Mouse (Mus musculus) forebrain, postnatal 0 days (tissue): ENCODE results near the gene Atg4b. TPM values are rescaled to one million over a fixed set of nuclear protein-coding genes. Genes with fewer than 3 reads are reported as not detected.
"Not testable (repeated sequence)": the region's sequence is repeated elsewhere in the genome, so short reads cannot be mapped to it uniquely, and the experiment has no call there.

Source experiments
- ATAC-seq: fragments of 200-750 bp; cut with Nextera tagmentation; 2 replicates; pipeline ENCODE4 v1.8.0; 2017; ENCODE audit warnings: mild to moderate bottlenecking, moderate library complexity
- DNase-seq: peaks from one replicate; pipeline ENCODE4 v3.0.0-alpha.2; 2015
- H3K27ac ChIP-seq: fragments of 300-500 bp; sonication (generic); 2 replicates; pipeline ENCODE4 v1.5.1; 2014; ENCODE audit warnings: low read depth, mild to moderate bottlenecking, antibody characterized with exemption, low read length, moderate library complexity, mixed read lengths
- H3K27me3 ChIP-seq: fragments of 300-500 bp; sonication (generic); 2 replicates; pipeline ENCODE4 v1.6.1; 2014; ENCODE audit warnings: mild to moderate bottlenecking, low read length, mixed read lengths; ENCODE audit not compliant: insufficient read depth
- H3K36me3 ChIP-seq: fragments of 300-500 bp; sonication (generic); 2 replicates; pipeline ENCODE4 v1.6.1; 2014; ENCODE audit warnings: mild to moderate bottlenecking, moderate library complexity; ENCODE audit not compliant: insufficient read depth
- H3K4me1 ChIP-seq: fragments of 300-500 bp; sonication (generic); 2 replicates; pipeline ENCODE4 v1.6.1; 2014; ENCODE audit warnings: antibody characterized with exemption; ENCODE audit not compliant: insufficient read depth
- H3K4me2 ChIP-seq: fragments of 300-500 bp; sonication (generic); 2 replicates; pipeline ENCODE4 v1.6.1; 2014; ENCODE audit warnings: low read depth, mild to moderate bottlenecking, moderate library complexity
- H3K4me3 ChIP-seq: fragments of 300-500 bp; sonication (generic); 2 replicates; pipeline ENCODE4 v1.5.1; 2014; ENCODE audit warnings: low read depth, low read length, mixed read lengths
- H3K9ac ChIP-seq: fragments of 300-500 bp; sonication (generic); 2 replicates; pipeline ENCODE4 v1.6.1; 2014; ENCODE audit warnings: mild to moderate bottlenecking
- H3K9me3 ChIP-seq: fragments of 300-500 bp; sonication (generic); 2 replicates; pipeline ENCODE4 v1.6.1; 2016; ENCODE audit warnings: low read length
- CTCF ChIP-seq: sonication (generic); IDR thresholded peaks from 2 replicates; pipeline ENCODE4 v1.5.1; 2016; ENCODE audit warnings: antibody characterized with exemption, control low read depth, low read depth
- WGBS: fragments of 180-500 bp; shearing (Covaris S2); extraction: QIAGEN DNeasy Blood & Tissue Kit; methylation state at CpG from one replicate; pipeline ENCODE4 v1.1.7; 2014; 5-methylcytosine and 5-hydroxymethylcytosine counted together
- polyA plus RNA-seq: library from polyadenylated mRNA; unstranded; fragments of >200 nt; fragmentation: Nextera tagmentation; extraction: Ambion mirVana; gene quantifications from 2 replicates; pipeline ENCODE4 v1.2.1, GENCODE M21; 2015
- total RNA-seq: library from RNA; depleted of rRNA; stranded (reverse); fragments of >200 nt; gene quantifications from 2 replicates; pipeline ENCODE4 v1.2.3, GENCODE M21; 2014; rRNA removed

Atg4b gene
- total and polyA plus RNA-seq, 2 experiments from 2014 or later, result 46.0 to 72.6 TPM

- no peak overlapping the region for H3K4me2 ChIP-seq
- no peaks in the 10 kb centered on the region for H3K4me1 ChIP-seq
- peaks cover 5% of the 10 kb centered on the region for H3K36me3 ChIP-seq
- DNase-seq (no peak), ATAC-seq (no peak)
- H3K27me3 ChIP-seq, result no peaks in the 10 kb centered on the region
- H3K9ac ChIP-seq, result no peak overlapping the region
- no peak for TF ChIP-seq CTCF
- 91% methylated on average over 6 of the region's 6 CpGs for WGBS
- no peak overlapping the region for H3K27ac ChIP-seq
- H3K4me3 ChIP-seq, result no peak overlapping the region
- no peaks in the 10 kb centered on the region for H3K9me3 ChIP-seq
Observed at GRCm38 (mm10) chr1:93835876-93836531, 84.7 kb downstream of the Atg4b start.

- DNase-seq (no peak), ATAC-seq (no peak)
- WGBS, result 93% methylated on average over 2 of the region's 2 CpGs
Observed at GRCm38 (mm10) chr1:93836532-93836913, 85.2 kb downstream of the Atg4b start.

GRCm38 (mm10) chr1:93837335-93837734 lies 86.0 kb downstream of the Atg4b start:
- no peak for ATAC-seq
- no peak for DNase-seq
- no peak overlapping the region for H3K27ac ChIP-seq
- no peaks in the 10 kb centered on the region for H3K4me1 ChIP-seq
- WGBS, result 93% methylated on average over 8 of the region's 8 CpGs
- TF ChIP-seq CTCF, result no peak
- H3K36me3 ChIP-seq, result peaks cover 5% of the 10 kb centered on the region
- no peaks in the 10 kb centered on the region for H3K9me3 ChIP-seq
- no peak overlapping the region for H3K4me3 ChIP-seq
- H3K9ac ChIP-seq, result no peak overlapping the region
- no peaks in the 10 kb centered on the region for H3K27me3 ChIP-seq
- no peak overlapping the region for H3K4me2 ChIP-seq

More at GRCm38 (mm10) chr1:93836532-93836913, 85.2 kb downstream of the Atg4b start:
- no peaks in the 10 kb centered on the region for H3K27me3 ChIP-seq
- no peaks in the 10 kb centered on the region for H3K4me1 ChIP-seq
- H3K36me3 ChIP-seq, result peaks cover 5% of the 10 kb centered on the region
- H3K9me3 ChIP-seq, result no peaks in the 10 kb centered on the region
- no peak overlapping the region for H3K4me2 ChIP-seq
- H3K27ac ChIP-seq, result no peak overlapping the region
- no peak for TF ChIP-seq CTCF
- H3K9ac ChIP-seq, result no peak overlapping the region
- H3K4me3 ChIP-seq, result no peak overlapping the region

GRCm38 (mm10) chr1:93838569-93838968 lies 87.3 kb downstream of the Atg4b start:
- not testable (repeated sequence) for H3K9ac ChIP-seq, ATAC-seq

More at GRCm38 (mm10) chr1:93838569-93838968, 87.3 kb downstream of the Atg4b start:
- H3K36me3 ChIP-seq, H3K27ac ChIP-seq, DNase-seq, H3K4me1 ChIP-seq, H3K9me3 ChIP-seq, H3K4me3 ChIP-seq, H3K4me2 ChIP-seq, H3K27me3 ChIP-seq: not testable (repeated sequence)
- WGBS, result 92% methylated on average over 7 of the region's 8 CpGs

Other genes starting within 250 kb of the Atg4b start
- gene Farp2, start 239.4 kb upstream of the Atg4b start, total RNA-seq, result 2.7 and 4.4 TPM in 2 replicates
- gene Farp2, start 239.4 kb upstream of the Atg4b start, polyA plus RNA-seq, result 1.8 and 2.1 TPM in 2 replicates
- 278 and 312 TPM in 2 replicates for gene Stk25, start 92.8 kb upstream of the Atg4b start, total RNA-seq
- gene Stk25, start 92.8 kb upstream of the Atg4b start, polyA plus RNA-seq, result 371 and 381 TPM in 2 replicates
- 94.6 and 119 TPM in 2 replicates for gene Bok, start 65.8 kb upstream of the Atg4b start, total RNA-seq
- 113 and 150 TPM in 2 replicates for gene Bok, start 65.8 kb upstream of the Atg4b start, polyA plus RNA-seq
- gene Thap4, start 3.4 kb downstream of the Atg4b start, total RNA-seq, result 53.2 and 71.3 TPM in 2 replicates
- 51.2 and 53.2 TPM in 2 replicates for gene Thap4, start 3.4 kb downstream of the Atg4b start, polyA plus RNA-seq
- gene Dtymk, start 50.4 kb downstream of the Atg4b start, total RNA-seq, result 90.9 and 97.1 TPM in 2 replicates
- gene Dtymk, start 50.4 kb downstream of the Atg4b start, polyA plus RNA-seq, result 123 and 138 TPM in 2 replicates
- gene Ing5, start 52.5 kb downstream of the Atg4b start, total RNA-seq, result 9.3 and 12.9 TPM in 2 replicates
- gene Ing5, start 52.5 kb downstream of the Atg4b start, polyA plus RNA-seq, result 4.4 and 5.4 TPM in 2 replicates
- gene D2hgdh, start 73.4 kb downstream of the Atg4b start, total RNA-seq, result 13.4 and 13.5 TPM in 2 replicates
- gene D2hgdh, start 73.4 kb downstream of the Atg4b start, polyA plus RNA-seq, result 7.4 and 11.2 TPM in 2 replicates
- gene Gal3st2, start 109.8 kb downstream of the Atg4b start, total RNA-seq, result 0.23 TPM in 1 of 2 replicates, not detected in the other
- not detected in 2 replicates for gene Gal3st2, start 109.8 kb downstream of the Atg4b start, polyA plus RNA-seq
- gene Gal3st2b, start 166.8 kb downstream of the Atg4b start, total RNA-seq, result not detected in 2 replicates
- gene Gal3st2b, start 166.8 kb downstream of the Atg4b start, polyA plus RNA-seq, result not detected in 2 replicates
- gene Gal3st2c, start 239.0 kb downstream of the Atg4b start, total RNA-seq, result not detected in 2 replicates
- gene Gal3st2c, start 239.0 kb downstream of the Atg4b start, polyA plus RNA-seq, result not detected in 2 replicates